Mouse (Mus musculus): ENCODE data around the gene Msh2. TPM values are rescaled to one million over a fixed set of nuclear protein-coding genes. Genes with fewer than 3 reads are reported as not detected.
"Not testable (repeated sequence)": the region's sequence is repeated elsewhere in the genome, so short reads cannot be mapped to it uniquely, and the experiment has no call there.

Msh2 gene
- polyA plus RNA-seq, 1 experiment from 2014 or later: 21.6 TPM

DNA sequence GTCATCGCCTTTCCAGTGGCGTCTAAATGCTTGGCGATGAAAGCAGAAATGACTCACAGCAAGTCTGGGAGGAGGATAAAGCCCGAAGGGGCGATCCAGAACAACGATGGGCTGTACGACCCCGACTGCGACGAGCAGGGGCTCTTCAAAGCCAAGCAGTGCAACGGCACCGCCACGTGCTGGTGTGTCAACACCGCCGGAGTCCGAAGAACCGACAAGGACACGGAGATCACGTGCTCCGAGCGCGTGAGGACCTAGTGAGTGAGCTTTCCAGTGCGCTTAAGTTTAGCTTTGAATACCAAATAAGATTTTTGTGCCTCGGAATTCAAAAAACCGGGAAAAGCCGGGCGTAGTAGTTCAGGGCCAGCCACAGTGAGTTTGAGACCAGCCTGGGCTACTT lies 31.9 kb upstream of the Msh2 start:
- Histone ChIP-seq H3K4me1 (replicated peaks; ENCODE audit: control insufficient read depth, insufficient read depth) (no peaks in the 10 kb centered on the region), H3K4me2 (replicated peaks; ENCODE audit: low read depth) (no peak overlapping the region), H3K36me3 (ENCODE audit: control insufficient read depth, insufficient read depth, low read length) (no peaks in the 10 kb centered on the region), H3K9me3 (ENCODE audit: control insufficient read depth, low read length) (no peaks in the 10 kb centered on the region), H3K27me3 (ENCODE audit: control insufficient read depth, insufficient read depth, low read length) (no peaks in the 10 kb centered on the region), H3K27ac (replicated peaks) (no peak overlapping the region), H3K9ac (ENCODE audit: low read length) (no peak overlapping the region), H3K4me3 (ENCODE audit: low read depth, low read length) (no peak overlapping the region)
- DNase-seq (ENCODE audit: low spot score) (peak; percentile 13), ATAC-seq (ENCODE audit: low FRiP score, low TSS enrichment) (no peak)
- TF ChIP-seq CTCF (IDR thresholded peaks at IDR 0.05; ENCODE audit: low read depth) (no peak), EP300 (optimal IDR thresholded peaks at IDR 0.05) (no peak)
- 89% methylated on average over 27 of the region's 27 CpGs for WGBS

DNA sequence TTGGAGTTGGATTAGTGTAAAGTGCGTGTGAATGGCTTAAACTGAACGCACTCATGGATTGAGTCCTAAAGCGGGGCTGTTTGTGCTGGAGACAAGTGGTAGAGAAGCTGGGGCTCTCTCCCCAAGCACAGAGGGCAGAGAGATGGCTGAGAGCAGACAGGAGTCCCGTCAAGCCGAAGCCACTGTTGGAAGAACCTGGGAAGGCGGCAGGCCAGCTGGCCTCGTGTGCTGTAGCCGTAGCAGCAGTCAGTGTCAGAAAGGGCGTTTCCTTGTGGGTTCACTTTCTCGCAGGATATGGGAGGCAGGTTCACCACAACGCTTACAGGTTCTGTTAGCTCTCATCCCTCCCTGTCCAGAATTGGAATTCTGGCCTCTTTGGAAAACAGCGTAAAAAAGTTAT lies 31.1 kb upstream of the Msh2 start:
- Histone ChIP-seq H3K36me3 (ENCODE audit: control insufficient read depth, insufficient read depth, low read length) (0 out of 2 replicates have a peak, but pooled peaks cover 3% of the 10 kb centered on the region), H3K27ac (replicated peaks) (no peak overlapping the region), H3K4me1 (replicated peaks; ENCODE audit: control insufficient read depth, insufficient read depth) (no peaks in the 10 kb centered on the region), H3K27me3 (ENCODE audit: control insufficient read depth, insufficient read depth, low read length) (no peaks in the 10 kb centered on the region), H3K4me3 (ENCODE audit: low read depth, low read length) (no peak overlapping the region), H3K9me3 (ENCODE audit: control insufficient read depth, low read length) (no peaks in the 10 kb centered on the region), H3K9ac (ENCODE audit: low read length) (no peak overlapping the region), H3K4me2 (replicated peaks; ENCODE audit: low read depth) (no peak overlapping the region)
- no peak for ATAC-seq (ENCODE audit: low FRiP score, low TSS enrichment)
- TF ChIP-seq EP300 (optimal IDR thresholded peaks at IDR 0.05): no peak
- TF ChIP-seq CTCF (IDR thresholded peaks at IDR 0.05; ENCODE audit: low read depth): no peak
- DNase-seq (ENCODE audit: low spot score): peak; percentile 12
- WGBS: 81% methylated on average over 12 of the region's 12 CpGs

DNA sequence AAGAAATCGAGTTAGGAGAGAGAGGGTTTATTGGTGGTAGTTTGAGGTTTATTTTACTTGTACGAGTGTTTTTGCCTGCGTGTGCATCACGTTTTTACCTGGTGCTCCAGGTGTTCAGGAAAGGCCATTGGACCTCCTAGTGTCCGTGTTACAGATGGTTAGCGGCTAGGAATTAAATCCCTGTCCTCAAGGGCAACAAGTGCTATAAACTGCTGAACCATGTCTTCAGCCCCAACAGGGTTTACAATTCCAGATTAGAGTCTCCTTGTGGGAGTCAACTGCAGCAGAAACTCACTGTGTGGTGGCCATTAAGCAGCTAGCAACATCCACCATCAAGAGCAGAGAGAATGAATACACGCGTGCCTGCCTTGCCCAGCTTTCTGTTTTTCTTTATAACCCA lies 29.4 kb upstream of the Msh2 start:
- DNase-seq (ENCODE audit: low spot score) (no peak), ATAC-seq (ENCODE audit: low FRiP score, low TSS enrichment) (no peak)
- TF ChIP-seq EP300 (optimal IDR thresholded peaks at IDR 0.05): no peak
- no peak for TF ChIP-seq CTCF (IDR thresholded peaks at IDR 0.05; ENCODE audit: low read depth)
- no peak overlapping the region for H3K9ac ChIP-seq (ENCODE audit: low read length)
- WGBS: 84% methylated on average over 8 of the region's 8 CpGs
- H3K4me1 ChIP-seq (replicated peaks; ENCODE audit: control insufficient read depth, insufficient read depth): no peaks in the 10 kb centered on the region
- 0 out of 2 replicates have a peak, but pooled peaks cover 4% of the 10 kb centered on the region for H3K36me3 ChIP-seq (ENCODE audit: control insufficient read depth, insufficient read depth, low read length)
- no peaks in the 10 kb centered on the region for H3K9me3 ChIP-seq (ENCODE audit: control insufficient read depth, low read length)
- H3K27ac ChIP-seq (replicated peaks): no peak overlapping the region
- no peaks in the 10 kb centered on the region for H3K27me3 ChIP-seq (ENCODE audit: control insufficient read depth, insufficient read depth, low read length)
- no peak overlapping the region for H3K4me3 ChIP-seq (ENCODE audit: low read depth, low read length)
- H3K4me2 ChIP-seq (replicated peaks; ENCODE audit: low read depth): no peak overlapping the region

DNA sequence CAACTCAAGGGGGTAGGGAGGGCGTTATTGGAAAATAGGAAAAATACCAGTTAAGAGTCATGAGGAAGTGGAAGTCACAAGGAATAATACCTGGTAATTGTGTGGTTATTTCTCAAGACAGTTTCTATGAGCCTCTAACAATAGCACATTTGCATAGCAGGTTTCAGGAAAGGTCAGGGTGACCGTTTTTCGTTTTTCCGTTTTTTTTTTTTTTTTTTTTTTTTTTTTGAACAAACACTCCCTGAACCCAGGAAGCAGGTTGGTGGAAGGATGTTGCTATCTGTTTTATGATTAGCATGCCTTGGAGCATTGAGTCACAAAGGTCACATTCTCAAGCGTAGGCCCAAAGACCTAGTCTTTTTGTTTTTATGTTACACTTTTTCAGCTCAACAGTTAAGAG lies 16.5 kb upstream of the Msh2 start:
- H3K4me2 ChIP-seq (replicated peaks; ENCODE audit: low read depth); H3K9me3 ChIP-seq (ENCODE audit: control insufficient read depth, low read length); H3K36me3 ChIP-seq (ENCODE audit: control insufficient read depth, insufficient read depth, low read length); H3K27ac ChIP-seq (replicated peaks); H3K27me3 ChIP-seq (ENCODE audit: control insufficient read depth, insufficient read depth, low read length); DNase-seq (ENCODE audit: low spot score); H3K4me3 ChIP-seq (ENCODE audit: low read depth, low read length); ATAC-seq (ENCODE audit: low FRiP score, low TSS enrichment); H3K9ac ChIP-seq (ENCODE audit: low read length); H3K4me1 ChIP-seq (replicated peaks; ENCODE audit: control insufficient read depth, insufficient read depth): not testable (repeated sequence)
- whole genome bisulfite sequencing: 93% methylated on average over 5 of the region's 5 CpGs

DNA sequence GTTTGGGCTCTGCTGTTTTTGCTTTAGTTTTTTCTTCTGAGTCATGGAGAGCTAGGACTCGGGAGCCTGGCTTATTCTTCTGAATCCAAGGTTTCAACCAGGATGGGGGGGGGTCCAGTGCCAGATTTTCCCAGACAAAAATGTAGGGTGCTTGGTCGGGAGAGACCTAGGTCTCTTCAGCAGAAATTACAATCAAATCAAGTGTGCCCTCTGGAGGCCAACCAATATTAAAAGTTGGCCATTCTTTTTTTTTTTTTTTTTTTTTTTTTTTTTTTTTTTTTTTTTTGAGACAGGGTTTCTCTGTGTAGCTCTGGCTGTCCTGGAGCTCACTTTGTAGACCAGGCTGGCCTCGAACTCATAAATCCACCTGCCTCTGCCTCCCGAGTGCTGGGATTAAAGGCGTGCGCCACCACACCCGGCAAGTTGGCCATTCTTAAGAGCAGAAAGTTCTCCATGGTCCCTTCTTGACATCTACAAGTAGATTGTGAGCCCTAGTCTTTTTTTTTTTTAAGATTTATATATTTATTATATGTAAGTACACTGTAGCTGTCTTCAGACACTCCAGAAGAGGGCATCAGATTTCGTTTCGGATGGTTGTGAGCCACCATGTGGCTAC lies 10.1 kb upstream of the Msh2 start:
- H3K4me2 ChIP-seq (replicated peaks; ENCODE audit: low read depth); H3K27ac ChIP-seq (replicated peaks); H3K9me3 ChIP-seq (ENCODE audit: control insufficient read depth, low read length); H3K4me3 ChIP-seq (ENCODE audit: low read depth, low read length); H3K9ac ChIP-seq (ENCODE audit: low read length); H3K27me3 ChIP-seq (ENCODE audit: control insufficient read depth, insufficient read depth, low read length); DNase-seq (ENCODE audit: low spot score); H3K4me1 ChIP-seq (replicated peaks; ENCODE audit: control insufficient read depth, insufficient read depth); H3K36me3 ChIP-seq (ENCODE audit: control insufficient read depth, insufficient read depth, low read length); ATAC-seq (ENCODE audit: low FRiP score, low TSS enrichment): not testable (repeated sequence)
- 81% methylated on average over 9 of the region's 9 CpGs for WGBS
- TF ChIP-seq CTCF (IDR thresholded peaks at IDR 0.05; ENCODE audit: low read depth): peak; percentile 47

DNA sequence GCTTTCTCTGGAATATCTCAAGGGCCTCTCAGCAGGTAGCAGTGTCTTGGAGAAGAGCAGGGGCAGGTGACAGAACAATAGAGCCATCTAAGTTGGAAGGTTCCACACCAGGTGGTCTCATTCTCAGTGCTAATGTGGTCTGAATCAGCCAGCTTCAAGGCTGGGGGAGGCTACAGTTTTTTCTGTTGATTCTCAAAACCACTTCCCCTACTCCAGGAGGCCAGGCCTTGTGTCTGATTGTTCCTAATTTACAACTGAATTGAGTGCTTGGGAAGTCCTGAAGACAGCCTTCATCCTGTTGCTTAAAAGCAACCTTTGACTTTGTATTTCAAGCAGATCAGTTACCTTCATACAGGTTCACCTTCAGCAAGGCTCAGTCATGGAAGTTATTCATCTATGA lies 7.9 kb upstream of the Msh2 start:
- H3K9ac ChIP-seq (ENCODE audit: low read length): no peak overlapping the region
- H3K36me3 ChIP-seq (ENCODE audit: control insufficient read depth, insufficient read depth, low read length): no peaks in the 10 kb centered on the region
- no peaks in the 10 kb centered on the region for H3K4me1 ChIP-seq (replicated peaks; ENCODE audit: control insufficient read depth, insufficient read depth)
- no peak overlapping the region for H3K4me2 ChIP-seq (replicated peaks; ENCODE audit: low read depth)
- no peak overlapping the region for H3K4me3 ChIP-seq (ENCODE audit: low read depth, low read length)
- no peaks in the 10 kb centered on the region for H3K27me3 ChIP-seq (ENCODE audit: control insufficient read depth, insufficient read depth, low read length)
- TF ChIP-seq CTCF (IDR thresholded peaks at IDR 0.05; ENCODE audit: low read depth) (no peak), EP300 (optimal IDR thresholded peaks at IDR 0.05) (no peak)
- no peak overlapping the region for H3K27ac ChIP-seq (replicated peaks)
- ATAC-seq (ENCODE audit: low FRiP score, low TSS enrichment) (no peak), DNase-seq (ENCODE audit: low spot score) (no peak)
- no peaks in the 10 kb centered on the region for H3K9me3 ChIP-seq (ENCODE audit: control insufficient read depth, low read length)

Measured in stomach, postnatal 0 days (tissue).